Mouse (Mus musculus): ENCODE data around the gene Hes5. TPM values are rescaled to one million over a fixed set of nuclear protein-coding genes. Genes with fewer than 3 reads are reported as not detected.

Gene Hes5
- total RNA-seq (2014; rRNA removed) (149 and 177 TPM in 2 replicates), polyA plus RNA-seq (2015; fragmentation: Nextera tagmentation; extraction: Ambion mirVana) (106 and 122 TPM in 2 replicates)

DNA sequence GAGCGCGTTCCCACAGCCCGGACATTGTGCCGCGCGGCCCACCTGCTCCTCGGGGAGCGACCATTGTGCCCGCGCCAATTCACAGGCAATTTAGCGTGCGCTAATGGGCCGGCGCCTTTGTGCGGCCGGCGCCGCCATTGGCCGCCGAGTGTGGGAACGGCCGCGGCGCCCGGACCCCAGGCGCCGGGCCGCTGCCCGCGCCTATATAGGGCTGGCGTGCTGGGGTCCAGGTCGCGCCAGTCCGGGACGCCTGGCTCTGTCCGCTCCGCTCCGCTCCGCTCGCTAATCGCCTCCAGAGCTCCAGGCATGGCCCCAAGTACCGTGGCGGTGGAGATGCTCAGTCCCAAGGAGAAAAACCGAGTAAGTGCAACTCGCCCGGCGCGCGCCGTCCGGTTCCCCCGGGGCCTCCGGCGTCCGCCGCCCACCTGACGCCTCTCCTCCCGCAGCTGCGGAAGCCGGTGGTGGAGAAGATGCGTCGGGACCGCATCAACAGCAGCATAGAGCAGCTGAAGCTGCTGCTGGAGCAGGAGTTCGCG lies at the start of gene Hes5:
Hes5 (plus strand) TSS at position 234 of the 536 bp plus-strand sequence.
- Histone ChIP-seq H3K4me1 (ENCODE audit: insufficient read depth, low read length) (peaks cover 40% of the 10 kb centered on the region), H3K9ac (replicated peaks; ENCODE audit: low read length) (peak within 1 kb of the TSS; percentile 58), H3K4me2 (ENCODE audit: low read depth, low read length) (peak within 1 kb of the TSS; percentile 84), H3K9me3 (ENCODE audit: low read length) (no peaks in the 10 kb centered on the region), H3K27ac (peak within 1 kb of the TSS; percentile 77), H3K4me3 (ENCODE audit: low read length) (peak within 1 kb of the TSS; percentile 75), H3K27me3 (ENCODE audit: insufficient read depth, low read length) (no peaks in the 10 kb centered on the region), H3K36me3 (ENCODE audit: insufficient read depth, low read length) (no peaks in the 10 kb centered on the region)
- TF ChIP-seq CTCF (IDR thresholded peaks at IDR 0.05; ENCODE audit: low read depth), result no peak
- under 1% methylated on average over 64 of the region's 65 CpGs for WGBS
- ATAC-seq (peak; percentile 74), DNase-seq (ENCODE audit: low spot score) (peak; percentile 90)

DNA sequence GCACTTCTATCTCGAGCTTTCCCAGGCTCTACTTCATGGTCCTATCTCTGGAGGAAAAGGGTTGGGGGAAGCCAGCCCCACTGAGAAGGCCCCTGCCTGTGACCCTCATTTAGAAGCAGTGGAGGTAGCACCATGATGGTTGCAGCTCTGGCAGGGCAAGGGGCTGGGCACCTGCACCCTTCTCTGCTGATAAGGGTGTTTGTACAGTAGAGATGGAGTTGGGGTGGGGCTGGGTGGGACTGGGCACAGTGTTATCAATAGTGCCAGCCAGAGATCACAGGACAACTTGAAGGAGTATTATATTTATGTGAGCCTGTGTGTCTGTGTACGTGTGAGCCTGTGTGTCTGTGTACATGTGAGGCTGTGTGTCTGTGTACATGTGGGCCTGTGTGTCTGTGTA lies 49.1 kb upstream of the Hes5 start:
- 79% methylated on average over 2 of the region's 2 CpGs for WGBS
- Histone ChIP-seq H3K9ac (replicated peaks; ENCODE audit: low read length) (no peak overlapping the region), H3K4me2 (ENCODE audit: low read depth, low read length) (no peak overlapping the region), H3K27ac (no peak overlapping the region), H3K36me3 (ENCODE audit: insufficient read depth, low read length) (no peaks in the 10 kb centered on the region), H3K27me3 (ENCODE audit: insufficient read depth, low read length) (no peaks in the 10 kb centered on the region), H3K4me3 (ENCODE audit: low read length) (no peak overlapping the region), H3K9me3 (ENCODE audit: low read length) (no peaks in the 10 kb centered on the region), H3K4me1 (ENCODE audit: insufficient read depth, low read length) (no peaks in the 10 kb centered on the region)
- DNase-seq (ENCODE audit: low spot score), result no peak
- TF ChIP-seq CTCF (IDR thresholded peaks at IDR 0.05; ENCODE audit: low read depth), result no peak
- ATAC-seq, result no peak

GRCm38 (mm10) chr4:154913845-154914244 lies 46.9 kb upstream of the Hes5 start:
- 96% methylated on average over 3 of the region's 3 CpGs for WGBS
- Histone ChIP-seq H3K4me3 (ENCODE audit: low read length) (no peak overlapping the region), H3K4me2 (ENCODE audit: low read depth, low read length) (no peak overlapping the region), H3K4me1 (ENCODE audit: insufficient read depth, low read length) (no peaks in the 10 kb centered on the region), H3K9me3 (ENCODE audit: low read length) (no peaks in the 10 kb centered on the region), H3K27me3 (ENCODE audit: insufficient read depth, low read length) (no peaks in the 10 kb centered on the region), H3K9ac (replicated peaks; ENCODE audit: low read length) (no peak overlapping the region), H3K36me3 (ENCODE audit: insufficient read depth, low read length) (no peaks in the 10 kb centered on the region), H3K27ac (no peak overlapping the region)
- DNase-seq (ENCODE audit: low spot score) (no peak), ATAC-seq (no peak)
- no peak for TF ChIP-seq CTCF (IDR thresholded peaks at IDR 0.05; ENCODE audit: low read depth)

DNA sequence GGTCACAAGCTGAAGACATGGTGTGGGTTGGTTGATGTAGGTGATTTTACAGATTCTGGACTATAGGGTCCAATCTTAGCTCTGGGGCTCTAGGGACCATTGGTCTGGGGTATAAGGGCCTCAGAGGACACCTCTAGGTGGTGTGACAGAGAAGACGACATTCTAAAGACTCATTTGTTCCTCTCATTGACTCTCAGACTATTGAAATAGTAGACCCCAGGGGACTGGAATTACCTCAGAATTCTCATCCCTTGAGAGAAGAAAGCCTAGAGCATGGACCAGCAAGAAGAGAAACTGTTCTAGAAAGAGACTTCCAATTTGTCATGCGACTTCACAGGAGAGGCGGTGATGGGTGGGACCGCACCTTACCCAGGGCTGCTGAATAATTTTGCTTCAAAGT lies 46.5 kb upstream of the Hes5 start:
- Histone ChIP-seq H3K36me3 (ENCODE audit: insufficient read depth, low read length) (no peaks in the 10 kb centered on the region), H3K4me1 (ENCODE audit: insufficient read depth, low read length) (no peaks in the 10 kb centered on the region), H3K27ac (no peak overlapping the region), H3K4me2 (ENCODE audit: low read depth, low read length) (no peak overlapping the region), H3K27me3 (ENCODE audit: insufficient read depth, low read length) (no peaks in the 10 kb centered on the region), H3K9ac (replicated peaks; ENCODE audit: low read length) (no peak overlapping the region), H3K4me3 (ENCODE audit: low read length) (no peak overlapping the region), H3K9me3 (ENCODE audit: low read length) (no peaks in the 10 kb centered on the region)
- ATAC-seq (no peak), DNase-seq (ENCODE audit: low spot score) (no peak)
- 92% methylated on average over 4 of the region's 4 CpGs for WGBS
- TF ChIP-seq CTCF (IDR thresholded peaks at IDR 0.05; ENCODE audit: low read depth), result no peak

DNA sequence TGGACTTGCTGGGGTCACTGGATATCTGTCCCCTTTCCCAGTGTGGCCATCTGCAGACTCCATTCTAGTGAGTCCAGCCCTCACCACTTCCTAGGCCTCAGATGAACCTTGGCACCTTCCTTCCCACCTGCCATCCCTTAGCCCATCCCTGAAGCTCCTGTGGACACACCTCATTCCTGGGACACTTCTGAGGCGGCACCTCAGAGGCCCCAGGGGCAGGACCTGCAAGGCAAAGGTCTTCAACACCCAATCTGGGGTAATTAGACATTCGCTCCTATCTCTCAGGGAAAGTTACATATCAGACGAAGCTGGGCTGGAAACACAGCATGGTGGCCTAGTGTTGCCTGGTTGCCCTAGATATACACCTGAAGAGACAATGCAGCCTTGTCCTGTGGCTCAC lies 46.0 kb upstream of the Hes5 start:
- no peaks in the 10 kb centered on the region for H3K27me3 ChIP-seq (ENCODE audit: insufficient read depth, low read length)
- H3K9ac ChIP-seq (replicated peaks; ENCODE audit: low read length), result no peak overlapping the region
- no peaks in the 10 kb centered on the region for H3K4me1 ChIP-seq (ENCODE audit: insufficient read depth, low read length)
- WGBS, result 83% methylated on average over 3 of the region's 3 CpGs
- DNase-seq (ENCODE audit: low spot score) (no peak), ATAC-seq (no peak)
- H3K4me3 ChIP-seq (ENCODE audit: low read length), result no peak overlapping the region
- H3K27ac ChIP-seq, result no peak overlapping the region
- no peak overlapping the region for H3K4me2 ChIP-seq (ENCODE audit: low read depth, low read length)
- H3K9me3 ChIP-seq (ENCODE audit: low read length), result no peaks in the 10 kb centered on the region
- no peak for TF ChIP-seq CTCF (IDR thresholded peaks at IDR 0.05; ENCODE audit: low read depth)
- no peaks in the 10 kb centered on the region for H3K36me3 ChIP-seq (ENCODE audit: insufficient read depth, low read length)

DNA sequence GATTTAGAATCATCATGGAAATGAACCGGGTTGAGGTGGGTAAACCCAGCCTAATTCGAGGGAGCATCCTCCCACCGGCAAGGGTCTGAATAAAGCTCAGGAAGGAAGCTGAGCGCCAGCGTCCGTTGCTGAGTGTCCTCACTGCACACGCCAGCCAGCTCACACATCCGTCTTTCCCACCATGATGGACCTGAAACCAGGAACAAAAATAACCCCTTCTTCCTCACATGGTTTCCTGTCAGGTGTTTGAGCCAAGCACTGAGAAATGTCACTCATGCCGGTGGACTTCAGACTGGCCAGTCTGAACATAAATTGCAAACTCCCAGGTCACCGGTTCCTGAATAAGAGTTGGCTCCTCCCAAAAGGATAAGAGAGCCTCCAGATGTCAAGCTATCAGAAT lies 45.4 kb upstream of the Hes5 start:
- ATAC-seq (no peak), DNase-seq (ENCODE audit: low spot score) (no peak)
- Histone ChIP-seq H3K4me3 (ENCODE audit: low read length) (no peak overlapping the region), H3K4me2 (ENCODE audit: low read depth, low read length) (no peak overlapping the region), H3K9me3 (ENCODE audit: low read length) (no peaks in the 10 kb centered on the region), H3K27ac (no peak overlapping the region), H3K4me1 (ENCODE audit: insufficient read depth, low read length) (no peaks in the 10 kb centered on the region), H3K9ac (replicated peaks; ENCODE audit: low read length) (no peak overlapping the region), H3K27me3 (ENCODE audit: insufficient read depth, low read length) (no peaks in the 10 kb centered on the region), H3K36me3 (ENCODE audit: insufficient read depth, low read length) (no peaks in the 10 kb centered on the region)
- no peak for TF ChIP-seq CTCF (IDR thresholded peaks at IDR 0.05; ENCODE audit: low read depth)
- WGBS, result 85% methylated on average over 10 of the region's 10 CpGs

DNA sequence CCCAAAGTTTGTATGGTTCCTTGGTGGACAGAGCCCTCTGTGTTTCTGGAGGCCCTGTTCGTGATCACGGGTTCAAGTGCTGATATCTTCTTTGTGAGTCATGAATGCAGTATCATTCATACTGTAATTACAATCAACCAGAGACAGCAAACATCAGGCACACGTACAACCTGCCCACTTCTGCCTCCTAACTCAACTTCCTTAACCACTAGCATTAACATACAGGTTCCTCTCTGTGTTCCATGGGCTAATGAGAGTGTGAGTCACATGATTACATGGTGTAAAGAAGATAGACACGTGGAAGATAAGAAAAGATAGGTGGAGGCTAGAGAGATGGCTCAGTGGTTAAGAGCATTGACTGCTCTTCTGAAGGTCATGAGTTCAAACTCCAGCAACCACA lies 44.1 kb upstream of the Hes5 start:
- ATAC-seq (no peak), DNase-seq (ENCODE audit: low spot score) (no peak)
- no peaks in the 10 kb centered on the region for H3K4me1 ChIP-seq (ENCODE audit: insufficient read depth, low read length)
- H3K9me3 ChIP-seq (ENCODE audit: low read length), result no peaks in the 10 kb centered on the region
- H3K4me3 ChIP-seq (ENCODE audit: low read length), result no peak overlapping the region
- no peaks in the 10 kb centered on the region for H3K27me3 ChIP-seq (ENCODE audit: insufficient read depth, low read length)
- H3K4me2 ChIP-seq (ENCODE audit: low read depth, low read length), result no peak overlapping the region
- WGBS, result 85% methylated on average over 4 of the region's 4 CpGs
- TF ChIP-seq CTCF (IDR thresholded peaks at IDR 0.05; ENCODE audit: low read depth), result no peak
- H3K27ac ChIP-seq, result no peak overlapping the region
- no peaks in the 10 kb centered on the region for H3K36me3 ChIP-seq (ENCODE audit: insufficient read depth, low read length)
- H3K9ac ChIP-seq (replicated peaks; ENCODE audit: low read length), result no peak overlapping the region
